Mouse (Mus musculus): ENCODE results near the gene Unk. TPM values are rescaled to one million over a fixed set of nuclear protein-coding genes. Genes with fewer than 3 reads are reported as not detected.

Unk gene
- polyA plus RNA-seq, 1 experiment = 48.1 TPM

DNA sequence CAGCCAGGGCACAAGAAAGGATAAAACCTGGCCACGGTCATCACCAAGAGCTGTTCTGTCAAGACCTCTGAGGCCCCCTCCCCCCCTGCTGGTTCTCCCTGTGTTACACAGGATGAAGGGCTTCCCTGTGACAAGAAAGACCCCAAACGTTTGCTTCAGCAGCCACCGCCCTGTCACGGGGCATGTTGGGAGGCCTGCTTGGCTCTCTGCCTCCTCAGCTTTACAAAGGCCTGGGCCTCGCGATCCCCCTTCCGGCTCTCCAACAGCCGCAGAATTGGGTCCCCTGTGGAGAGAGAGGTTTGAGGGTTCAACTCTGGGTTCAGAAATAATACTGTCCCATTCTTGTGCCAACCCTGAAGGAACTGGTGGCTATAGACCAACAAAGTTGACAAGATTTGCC is 32.4 kb downstream of the Unk start:
- WGBS = 5% methylated on average over 8 of the region's 8 CpGs
- Histone ChIP-seq H3K27me3 (ENCODE audit: control insufficient read depth, insufficient read depth, low read length) (no peaks in the 10 kb centered on the region), H3K4me1 (ENCODE audit: control insufficient read depth, insufficient read depth, low read length) (peaks cover 76% of the 10 kb centered on the region), H3K4me3 (replicated peaks; ENCODE audit: insufficient read depth, low read depth, low read length) (no peak overlapping the region), H3K27ac (ENCODE audit: insufficient read depth, low read length) (peak overlapping the region; percentile 92)
- TF ChIP-seq POLR2A (IDR thresholded peaks at IDR 0.05; ENCODE audit: borderline replicate concordance, insufficient read depth, low read length) (no peak), CTCF (IDR thresholded peaks at IDR 0.05; ENCODE audit: borderline replicate concordance, insufficient read depth, low read depth, low read length) (no peak)
- peak; percentile 65 to 66 for DNase-seq

DNA sequence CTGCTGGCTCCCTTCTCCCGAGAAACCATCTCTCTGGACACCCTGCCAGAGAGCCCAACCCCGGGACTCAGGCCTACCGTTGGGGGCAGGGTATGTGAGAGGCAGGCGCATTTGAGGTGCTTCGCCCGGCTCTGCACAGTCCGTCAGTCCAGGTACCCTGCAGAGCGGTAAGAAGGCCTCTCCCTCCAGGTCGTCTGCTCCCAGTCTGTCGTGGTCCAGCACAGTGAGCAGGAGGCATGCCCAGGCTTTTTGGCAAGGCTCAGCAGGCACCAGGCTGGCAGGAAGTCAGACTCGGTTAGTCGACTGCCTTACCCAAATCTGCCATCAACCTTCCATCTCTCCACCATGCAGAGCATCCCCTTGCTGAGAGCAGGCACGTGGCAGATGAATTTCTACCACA is 33.4 kb downstream of the Unk start:
- WGBS = 1% methylated on average over 13 of the region's 13 CpGs
- peaks cover 65% of the 10 kb centered on the region for H3K4me1 ChIP-seq (ENCODE audit: control insufficient read depth, insufficient read depth, low read length)
- no peak overlapping the region for H3K4me3 ChIP-seq (replicated peaks; ENCODE audit: insufficient read depth, low read depth, low read length)
- no peak for TF ChIP-seq POLR2A (IDR thresholded peaks at IDR 0.05; ENCODE audit: borderline replicate concordance, insufficient read depth, low read length)
- TF ChIP-seq CTCF (IDR thresholded peaks at IDR 0.05; ENCODE audit: borderline replicate concordance, insufficient read depth, low read depth, low read length) = 0 out of 2 replicates have a peak, but pooled peaks have one; percentile 15
- H3K27me3 ChIP-seq (ENCODE audit: control insufficient read depth, insufficient read depth, low read length) = no peaks in the 10 kb centered on the region
- DNase-seq = peak; percentile 97 to 99
- H3K27ac ChIP-seq (ENCODE audit: insufficient read depth, low read length) = peak overlapping the region; percentile 92

DNA sequence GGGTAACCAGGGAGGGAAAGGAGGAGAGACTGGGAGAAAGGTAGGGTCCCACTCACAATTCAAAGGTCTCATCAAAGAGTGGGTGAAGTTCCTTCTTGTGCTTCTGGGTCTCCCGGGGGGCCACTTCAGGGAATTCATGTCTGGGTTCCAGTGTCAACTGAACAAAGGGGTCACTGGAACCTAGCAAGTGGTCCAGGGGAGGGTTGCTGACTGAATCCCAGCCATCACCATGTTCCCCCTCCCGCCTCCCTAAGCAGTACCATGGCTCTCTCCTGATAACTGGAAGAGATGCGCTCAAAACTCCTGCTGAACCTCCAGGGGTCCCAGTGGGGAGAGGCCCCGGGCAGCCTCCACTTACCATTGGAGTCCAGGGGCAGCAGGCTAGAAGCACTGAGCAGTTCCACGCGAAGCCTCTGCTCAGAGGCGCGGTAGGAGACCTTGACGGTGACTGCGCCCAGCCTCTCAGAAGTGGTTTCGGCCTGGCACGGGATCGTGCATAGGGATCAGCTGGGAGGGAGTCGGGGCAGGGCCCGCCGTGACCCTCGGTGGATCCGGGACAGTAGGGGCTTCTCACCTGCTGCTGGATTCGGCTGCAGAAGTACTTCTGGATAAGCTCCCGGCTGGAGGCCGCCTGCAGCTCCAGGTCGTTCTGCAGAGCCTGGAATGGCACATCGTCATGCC is 34.2 kb downstream of the Unk start:
- Histone ChIP-seq H3K27me3 (ENCODE audit: control insufficient read depth, insufficient read depth, low read length) (no peaks in the 10 kb centered on the region), H3K4me3 (replicated peaks; ENCODE audit: insufficient read depth, low read depth, low read length) (peak overlapping the region; percentile 9), H3K4me1 (ENCODE audit: control insufficient read depth, insufficient read depth, low read length) (peaks cover 61% of the 10 kb centered on the region), H3K27ac (ENCODE audit: insufficient read depth, low read length) (peak overlapping the region; percentile 92)
- TF ChIP-seq CTCF (IDR thresholded peaks at IDR 0.05; ENCODE audit: borderline replicate concordance, insufficient read depth, low read depth, low read length) = no peak
- TF ChIP-seq POLR2A (IDR thresholded peaks at IDR 0.05; ENCODE audit: borderline replicate concordance, insufficient read depth, low read length) = no peak
- peak; percentile 51 to 64 for DNase-seq
- 46% methylated on average over 23 of the region's 23 CpGs for WGBS

DNA sequence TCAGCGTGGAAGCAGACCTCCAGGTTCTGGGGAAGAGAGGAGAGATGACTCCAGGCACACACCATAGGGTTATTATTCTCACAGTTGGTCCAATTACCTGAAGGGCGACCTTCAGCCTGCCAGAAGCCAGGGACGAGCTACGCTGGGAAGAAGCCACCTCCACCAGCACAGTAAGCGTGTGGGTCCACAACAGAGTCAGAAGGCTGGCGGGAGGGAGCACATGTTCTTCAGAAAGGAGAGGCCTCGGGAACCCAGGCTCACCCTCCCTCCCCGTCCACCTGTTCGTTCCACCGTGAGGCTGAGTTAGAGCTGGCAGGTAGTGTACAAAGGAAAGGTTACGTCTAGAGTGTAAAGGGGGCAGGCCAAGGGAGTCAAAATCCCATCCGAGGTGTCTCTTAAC is 35.2 kb downstream of the Unk start:
- no peaks in the 10 kb centered on the region for H3K27me3 ChIP-seq (ENCODE audit: control insufficient read depth, insufficient read depth, low read length)
- 27% methylated on average over 12 of the region's 12 CpGs for WGBS
- TF ChIP-seq POLR2A (IDR thresholded peaks at IDR 0.05; ENCODE audit: borderline replicate concordance, insufficient read depth, low read length) = no peak
- TF ChIP-seq CTCF (IDR thresholded peaks at IDR 0.05; ENCODE audit: borderline replicate concordance, insufficient read depth, low read depth, low read length) = no peak
- DNase-seq = peak; percentile 45 to 54
- no peak overlapping the region for H3K4me3 ChIP-seq (replicated peaks; ENCODE audit: insufficient read depth, low read depth, low read length)
- H3K27ac ChIP-seq (ENCODE audit: insufficient read depth, low read length) = peak overlapping the region; percentile 53
- H3K4me1 ChIP-seq (ENCODE audit: control insufficient read depth, insufficient read depth, low read length) = peaks cover 51% of the 10 kb centered on the region

DNA sequence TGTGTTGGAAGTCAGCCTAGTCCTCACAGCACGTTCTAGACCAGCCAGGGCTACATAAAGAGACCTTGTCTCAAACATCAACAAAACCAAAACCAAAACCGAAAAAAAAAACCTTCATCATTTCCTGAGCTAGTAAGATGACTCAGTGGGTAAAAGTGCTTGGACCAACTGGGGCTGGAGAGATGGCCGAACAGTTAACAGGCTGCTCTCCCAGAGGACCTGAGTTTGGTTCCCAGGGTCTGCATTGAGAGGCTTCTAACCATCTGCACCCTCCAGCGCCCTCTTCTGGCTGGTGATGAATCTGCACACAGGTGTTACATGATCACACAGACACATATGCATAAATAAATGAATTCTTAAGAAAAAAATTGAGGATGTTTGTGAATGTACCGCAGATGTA is 41.4 kb downstream of the Unk start:
- WGBS = 53% methylated on average over 5 of the region's 5 CpGs
- no peak overlapping the region for H3K4me3 ChIP-seq (replicated peaks; ENCODE audit: insufficient read depth, low read depth, low read length)
- no peaks in the 10 kb centered on the region for H3K27me3 ChIP-seq (ENCODE audit: control insufficient read depth, insufficient read depth, low read length)
- no peak for DNase-seq
- no peak overlapping the region for H3K27ac ChIP-seq (ENCODE audit: insufficient read depth, low read length)
- TF ChIP-seq POLR2A (IDR thresholded peaks at IDR 0.05; ENCODE audit: borderline replicate concordance, insufficient read depth, low read length) (no peak), CTCF (IDR thresholded peaks at IDR 0.05; ENCODE audit: borderline replicate concordance, insufficient read depth, low read depth, low read length) (peak; percentile 24; the same call in 1 of the 2 replicates)
- peaks cover 14% of the 10 kb centered on the region for H3K4me1 ChIP-seq (ENCODE audit: control insufficient read depth, insufficient read depth, low read length)

DNA sequence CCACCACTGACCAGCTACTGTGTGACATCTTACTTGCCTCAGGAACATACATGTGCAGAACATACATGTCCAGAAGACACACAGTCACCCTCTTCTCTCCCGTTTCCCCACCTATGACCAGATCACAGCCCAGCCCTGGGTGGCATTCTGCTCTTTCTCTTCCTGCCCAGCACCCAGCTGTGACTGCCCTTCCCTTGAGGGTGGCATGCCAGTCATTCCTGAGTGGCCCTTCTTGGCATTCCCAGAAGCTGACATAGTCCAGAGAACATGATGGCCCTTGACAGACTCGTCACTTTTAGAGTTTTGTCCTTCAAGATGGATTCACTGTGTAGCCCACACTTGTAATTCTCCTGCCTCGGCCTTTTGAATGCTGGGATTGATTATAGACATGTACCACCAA is 42.5 kb downstream of the Unk start:
- Histone ChIP-seq H3K4me3 (replicated peaks; ENCODE audit: insufficient read depth, low read depth, low read length) (no peak overlapping the region), H3K27ac (ENCODE audit: insufficient read depth, low read length) (no peak overlapping the region), H3K4me1 (ENCODE audit: control insufficient read depth, insufficient read depth, low read length) (peaks cover 24% of the 10 kb centered on the region), H3K27me3 (ENCODE audit: control insufficient read depth, insufficient read depth, low read length) (no peaks in the 10 kb centered on the region)
- 84% methylated on average over 3 of the region's 3 CpGs for WGBS
- no peak for TF ChIP-seq CTCF (IDR thresholded peaks at IDR 0.05; ENCODE audit: borderline replicate concordance, insufficient read depth, low read depth, low read length)
- TF ChIP-seq POLR2A (IDR thresholded peaks at IDR 0.05; ENCODE audit: borderline replicate concordance, insufficient read depth, low read length) = no peak
- DNase-seq = no peak

DNA sequence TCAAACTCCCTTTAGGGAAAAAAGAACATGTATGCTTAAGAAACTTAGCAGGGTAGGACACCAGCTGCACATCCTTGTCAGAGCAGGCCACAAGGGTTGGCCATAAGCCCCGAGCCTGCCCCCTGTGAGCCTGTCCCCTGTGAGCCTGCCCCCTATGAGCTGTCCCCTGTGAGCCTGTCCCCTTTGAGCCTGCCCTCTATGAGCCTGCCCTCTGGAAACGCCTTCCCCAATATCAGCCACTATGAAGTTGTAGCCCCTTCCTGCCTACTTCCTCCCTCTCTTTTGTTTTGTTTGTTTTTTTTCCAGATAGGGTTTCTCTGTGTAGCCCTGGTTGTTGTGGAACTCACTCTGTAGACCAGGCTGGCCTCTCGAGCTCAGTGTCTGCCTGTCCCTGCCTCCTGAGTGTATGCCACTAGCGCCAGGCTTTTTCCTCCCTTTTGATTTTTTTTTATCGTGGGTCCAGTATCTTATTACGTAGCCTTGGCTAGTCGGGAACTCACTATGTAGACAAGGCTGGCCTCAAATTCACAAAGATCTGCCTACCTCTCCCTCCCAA is 44.4 kb downstream of the Unk start:
- no peak for TF ChIP-seq CTCF (IDR thresholded peaks at IDR 0.05; ENCODE audit: borderline replicate concordance, insufficient read depth, low read depth, low read length)
- no peak overlapping the region for H3K4me3 ChIP-seq (replicated peaks; ENCODE audit: insufficient read depth, low read depth, low read length)
- no peaks in the 10 kb centered on the region for H3K27me3 ChIP-seq (ENCODE audit: control insufficient read depth, insufficient read depth, low read length)
- no peak for DNase-seq
- peaks cover 37% of the 10 kb centered on the region for H3K4me1 ChIP-seq (ENCODE audit: control insufficient read depth, insufficient read depth, low read length)
- H3K27ac ChIP-seq (ENCODE audit: insufficient read depth, low read length) = no peak overlapping the region
- 81% methylated on average over 7 of the region's 7 CpGs for WGBS

All from cerebellum, adult 2 months (tissue).